Mouse (Mus musculus) stomach, postnatal 0 days (tissue): Measurements from ENCODE around the gene Spag9. TPM values are rescaled to one million over a fixed set of nuclear protein-coding genes. Genes with fewer than 3 reads are reported as not detected.

Experiments used
- ATAC-seq: fragments of 200-750 bp; cut with Nextera tagmentation; 2 replicates; pipeline ENCODE4 v1.8.0; 2017; ENCODE audit not compliant: low FRiP score, low TSS enrichment
- DNase-seq: peaks from one replicate; pipeline ENCODE4 v3.0.0-alpha.2; 2016; ENCODE audit warnings: low spot score
- H3K27ac ChIP-seq: fragments of 300-500 bp; sonication (generic); replicated peaks from 2 replicates; pipeline ENCODE4 v1.5.1; 2014; ENCODE audit warnings: mild to moderate bottlenecking, control low read depth
- H3K27me3 ChIP-seq: fragments of 300-500 bp; sonication (generic); 2 replicates; pipeline ENCODE4 v1.6.1; 2014; ENCODE audit warnings: low read length; ENCODE audit not compliant: control insufficient read depth, insufficient read depth
- H3K36me3 ChIP-seq: fragments of 300-500 bp; sonication (generic); 2 replicates; pipeline ENCODE4 v1.6.1; 2014; ENCODE audit warnings: low read length, mixed read lengths; ENCODE audit not compliant: control insufficient read depth, insufficient read depth
- H3K4me1 ChIP-seq: fragments of 300-500 bp; sonication (generic); replicated peaks from 2 replicates; pipeline ENCODE4 v1.6.1; 2014; ENCODE audit warnings: antibody characterized with exemption; ENCODE audit not compliant: control insufficient read depth, insufficient read depth
- H3K4me2 ChIP-seq: fragments of 300-500 bp; sonication (generic); replicated peaks from 2 replicates; pipeline ENCODE4 v1.6.1; 2014; ENCODE audit warnings: low read depth, mild to moderate bottlenecking, control low read depth, moderate library complexity
- H3K4me3 ChIP-seq: fragments of 300-500 bp; sonication (generic); 2 replicates; pipeline ENCODE4 v1.5.1; 2014; ENCODE audit warnings: low read depth, low read length, control low read depth
- H3K9ac ChIP-seq: fragments of 300-500 bp; sonication (generic); 2 replicates; pipeline ENCODE4 v1.6.1; 2014; ENCODE audit warnings: mild to moderate bottlenecking, low read length, control low read depth, mixed read lengths
- H3K9me3 ChIP-seq: fragments of 300-500 bp; sonication (generic); 2 replicates; pipeline ENCODE4 v1.6.1; 2016; ENCODE audit warnings: low read length; ENCODE audit not compliant: control insufficient read depth
- CTCF ChIP-seq: IDR thresholded peaks from 2 replicates; pipeline ENCODE4 v1.5.1; 2016; ENCODE audit warnings: antibody characterized with exemption, low read depth, mild to moderate bottlenecking, moderate library complexity
- EP300 ChIP-seq: optimal IDR thresholded peaks from 2 replicates; pipeline ENCODE3; 2016; ENCODE audit warnings: antibody characterized with exemption
- WGBS: fragments of 180-500 bp; shearing (Covaris S2); extraction: QIAGEN DNeasy Blood & Tissue Kit; methylation state at CpG from one replicate; pipeline ENCODE4 v1.1.7; 2014; 5-methylcytosine and 5-hydroxymethylcytosine counted together
- polyA plus RNA-seq: library from polyadenylated mRNA; unstranded; fragments of >200 nt; fragmentation: Nextera tagmentation; extraction: Ambion mirVana; gene quantifications from 2 replicates; pipeline ENCODE4 v1.2.1, GENCODE M21; 2015

Gene Spag9
- polyA plus RNA-seq, 1 experiment from 2014 or later: 32.5 TPM

DNA sequence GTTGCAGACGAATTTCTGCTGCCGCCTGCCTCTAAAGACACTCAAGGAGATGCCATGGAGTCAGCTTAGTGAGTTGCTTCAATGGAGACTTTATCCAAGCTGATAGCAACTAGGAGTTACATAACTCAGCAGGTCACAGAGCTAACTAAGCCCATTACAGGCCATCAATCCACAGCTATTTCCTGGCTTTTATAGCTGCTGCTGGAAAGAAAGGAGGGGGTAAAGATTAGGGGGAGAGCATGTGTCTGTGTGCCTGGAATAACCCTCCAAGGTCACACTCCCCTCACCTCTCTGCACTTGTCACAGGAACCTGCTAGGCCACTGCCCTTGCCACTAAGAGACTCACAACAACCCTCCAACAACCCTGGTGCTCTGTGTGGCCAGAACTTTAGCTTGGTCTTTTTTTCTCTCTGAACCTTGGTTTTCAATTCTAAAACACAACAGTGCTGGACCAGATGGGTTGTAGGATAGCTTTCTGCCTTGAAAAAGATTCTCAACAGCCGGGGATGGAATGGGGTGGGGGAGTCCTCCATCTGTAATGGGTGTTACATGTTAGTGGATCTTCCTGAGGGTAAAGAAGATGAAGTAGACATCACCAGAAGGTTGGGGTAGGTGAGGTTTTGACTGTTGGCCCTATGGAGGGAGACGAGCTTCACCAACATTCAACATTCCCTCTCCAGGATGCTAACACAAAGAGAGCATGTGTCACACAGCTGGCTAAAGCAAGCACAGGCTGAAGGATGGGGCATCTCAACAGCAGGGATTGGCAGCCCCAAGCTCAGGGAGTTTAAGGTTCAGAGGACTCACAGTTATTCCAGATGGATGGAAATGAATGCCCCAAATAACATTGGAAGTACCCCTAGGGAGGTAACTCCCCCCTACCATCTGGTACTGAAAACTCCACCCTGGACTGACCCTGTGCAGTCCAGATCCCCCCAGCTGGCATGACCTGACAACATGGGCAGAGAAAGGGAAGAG lies 134.5 kb downstream of the Spag9 start:
- H3K27me3 ChIP-seq: no peaks in the 10 kb centered on the region
- H3K36me3 ChIP-seq: no peaks in the 10 kb centered on the region
- DNase-seq: no peak
- no peak overlapping the region for H3K4me3 ChIP-seq
- H3K9me3 ChIP-seq: no peaks in the 10 kb centered on the region
- H3K4me2 ChIP-seq: no peak overlapping the region
- TF ChIP-seq CTCF: no peak
- no peak for TF ChIP-seq EP300
- WGBS: 64% methylated on average over 4 of the region's 4 CpGs
- no peak overlapping the region for H3K9ac ChIP-seq
- ATAC-seq: no peak
- no peak overlapping the region for H3K27ac ChIP-seq
- H3K4me1 ChIP-seq: peaks cover 3% of the 10 kb centered on the region; the same call in 1 of the 2 replicates

DNA sequence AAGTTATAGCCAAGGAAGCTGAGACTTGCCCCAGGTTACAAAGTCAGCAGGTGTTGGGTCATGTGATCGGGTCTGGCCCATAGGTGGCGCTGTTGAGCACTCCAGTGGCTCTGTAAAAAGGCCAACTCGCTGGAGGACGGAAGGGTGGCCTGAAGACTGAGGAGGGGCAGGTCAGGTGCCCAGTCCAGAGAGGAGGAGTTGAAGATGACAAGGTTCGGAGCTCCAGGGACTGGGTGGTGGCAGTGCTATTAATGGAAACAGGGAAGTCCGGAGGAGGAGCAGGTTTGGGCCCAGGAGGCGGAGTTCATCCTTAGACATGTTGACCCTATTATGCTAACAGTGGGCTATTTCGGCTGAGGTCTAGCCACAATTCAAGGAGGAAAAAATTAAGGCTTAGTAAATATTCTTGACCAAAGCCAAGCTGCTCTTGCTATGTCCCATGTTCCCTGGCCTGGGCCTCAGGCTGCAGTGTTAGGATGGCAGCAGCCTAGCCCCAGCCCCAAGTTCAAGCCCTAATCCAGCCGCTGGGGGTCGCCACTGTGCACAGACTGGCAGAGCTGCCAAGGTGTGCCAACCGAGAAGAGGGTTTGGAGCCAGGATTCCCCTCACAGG lies 137.6 kb downstream of the Spag9 start:
- no peak overlapping the region for H3K9ac ChIP-seq
- H3K27me3 ChIP-seq: no peaks in the 10 kb centered on the region
- 15% methylated on average over 11 of the region's 11 CpGs for WGBS
- no peaks in the 10 kb centered on the region for H3K36me3 ChIP-seq
- TF ChIP-seq CTCF (peak; percentile 97), EP300 (no peak)
- peak overlapping the region; percentile 71 for H3K27ac ChIP-seq
- peak; percentile 95 for DNase-seq
- peak overlapping the region; percentile 29; the same call in 1 of the 2 replicates for H3K4me2 ChIP-seq
- peaks cover 14% of the 10 kb centered on the region for H3K4me1 ChIP-seq
- H3K4me3 ChIP-seq: no peak overlapping the region
- ATAC-seq: peak; percentile 82
- no peaks in the 10 kb centered on the region for H3K9me3 ChIP-seq

DNA sequence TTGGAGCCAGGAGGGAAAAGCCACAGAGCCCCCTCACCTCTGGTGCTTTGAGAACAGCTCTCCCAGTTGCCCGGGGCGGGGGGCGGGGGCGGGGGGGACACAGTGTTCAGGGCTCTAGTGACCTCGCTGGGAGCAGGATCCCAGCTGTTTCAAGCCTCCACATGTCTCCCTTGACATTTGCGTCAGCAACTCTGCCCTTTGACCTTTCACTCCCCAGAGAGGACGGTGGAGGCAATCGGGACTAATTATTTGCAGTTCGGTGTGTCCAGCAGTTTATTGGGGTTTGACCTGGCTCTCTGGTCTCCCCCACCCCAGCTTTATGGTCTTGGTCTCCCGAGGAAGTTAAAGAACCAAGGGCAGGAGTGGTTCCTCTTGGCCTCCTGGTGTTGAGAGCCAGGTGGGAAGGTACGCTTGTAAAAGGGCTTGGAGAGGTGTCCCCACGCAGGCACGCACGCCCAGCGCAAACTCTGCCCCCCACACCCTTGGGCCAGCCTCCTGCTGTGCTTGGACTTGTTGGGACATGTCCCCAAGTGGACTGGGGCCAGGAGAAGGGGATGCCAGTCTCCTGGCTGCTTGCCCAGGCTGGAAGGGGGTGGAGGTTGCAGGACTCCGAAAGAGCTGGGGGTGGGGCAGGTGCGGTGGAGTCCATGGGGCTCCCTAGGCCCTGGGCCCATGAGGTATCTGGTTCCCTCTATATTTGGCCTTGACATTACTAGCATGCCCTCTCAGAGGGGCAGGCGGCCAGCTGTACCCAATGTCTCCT lies 138.4 kb downstream of the Spag9 start:
- DNase-seq (peak; percentile 91), ATAC-seq (peak; percentile 30)
- WGBS: 32% methylated on average over 16 of the region's 18 CpGs
- 0 out of 2 replicates have a peak overlapping the region, but pooled peaks have one; percentile 29 for H3K4me2 ChIP-seq
- H3K9ac ChIP-seq: peak overlapping the region; percentile 23; the same call in 1 of the 2 replicates
- TF ChIP-seq CTCF (peak; percentile 8; the same call in 1 of the 2 replicates), EP300 (no peak)
- peak overlapping the region; percentile 71 for H3K27ac ChIP-seq
- H3K27me3 ChIP-seq: no peaks in the 10 kb centered on the region
- no peaks in the 10 kb centered on the region for H3K9me3 ChIP-seq
- H3K36me3 ChIP-seq: no peaks in the 10 kb centered on the region
- no peak overlapping the region for H3K4me3 ChIP-seq
- H3K4me1 ChIP-seq: peaks cover 16% of the 10 kb centered on the region

DNA sequence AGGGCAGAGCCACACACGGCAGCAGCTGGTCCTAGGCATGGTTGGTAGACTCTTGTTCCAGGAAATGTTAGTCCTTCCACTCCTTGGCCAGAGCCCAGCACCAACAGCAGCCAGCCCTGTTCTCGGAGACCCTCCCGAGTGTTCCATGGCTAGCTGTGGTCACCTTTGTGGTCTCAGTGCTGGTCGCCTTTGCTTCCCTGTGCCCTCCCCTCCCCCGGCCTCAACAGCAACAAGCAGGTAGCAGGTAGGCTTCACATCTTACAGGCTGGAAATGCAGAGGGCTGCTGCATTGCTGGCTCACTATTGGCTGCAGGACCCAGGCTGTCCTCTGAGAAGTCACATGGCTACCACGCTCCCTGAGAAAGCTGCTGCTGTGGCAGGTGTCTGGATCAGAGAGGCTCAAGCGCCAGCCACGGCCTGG lies 139.7 kb downstream of the Spag9 start:
- Histone ChIP-seq H3K36me3 (no peaks in the 10 kb centered on the region), H3K4me3 (no peak overlapping the region), H3K9ac (no peak overlapping the region), H3K27ac (peak overlapping the region; percentile 24; the same call in 1 of the 2 replicates), H3K27me3 (no peaks in the 10 kb centered on the region), H3K4me1 (peaks cover 16% of the 10 kb centered on the region), H3K4me2 (no peak overlapping the region), H3K9me3 (no peaks in the 10 kb centered on the region)
- no peak for TF ChIP-seq EP300
- no peak for TF ChIP-seq CTCF
- peak; percentile 41 for DNase-seq
- WGBS: 63% methylated on average over 8 of the region's 8 CpGs
- ATAC-seq: no peak

DNA sequence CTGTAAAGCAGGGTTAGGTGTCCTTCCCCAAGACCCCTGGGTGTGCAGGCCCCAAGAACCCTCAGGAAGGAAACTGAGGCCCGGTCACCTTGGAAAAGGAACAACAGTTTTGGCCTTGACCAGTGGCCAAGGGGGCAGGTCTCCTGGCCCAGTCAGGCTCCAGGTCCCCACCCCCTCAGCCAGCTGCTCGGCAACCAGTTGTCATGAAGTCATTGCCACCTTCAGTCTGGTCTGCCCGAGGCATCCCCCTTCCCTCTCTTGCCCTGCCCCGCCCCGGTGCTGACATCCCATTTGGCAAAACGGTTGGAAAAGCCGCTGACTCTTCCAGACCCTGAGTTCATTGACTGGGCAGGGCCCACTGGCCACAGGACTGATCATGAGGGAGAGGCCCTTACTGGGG lies 140.8 kb downstream of the Spag9 start:
- TF ChIP-seq EP300 (no peak), CTCF (no peak)
- H3K9ac ChIP-seq: no peak overlapping the region
- no peaks in the 10 kb centered on the region for H3K27me3 ChIP-seq
- peak overlapping the region; percentile 79; the same call in 1 of the 2 replicates for H3K27ac ChIP-seq
- ATAC-seq (no peak), DNase-seq (peak; percentile 14)
- H3K4me2 ChIP-seq: no peak overlapping the region
- no peaks in the 10 kb centered on the region for H3K36me3 ChIP-seq
- peaks cover 16% of the 10 kb centered on the region for H3K4me1 ChIP-seq
- WGBS: 55% methylated on average over 7 of the region's 7 CpGs
- no peak overlapping the region for H3K4me3 ChIP-seq
- H3K9me3 ChIP-seq: no peaks in the 10 kb centered on the region
